Mouse (Mus musculus) small intestine, adult 2 months (tissue): ENCODE data around the gene Il4ra.

ENCODE experiments used
- CTCF ChIP-seq: fragments of 200-500 bp; IDR thresholded peaks from 2 replicates; pipeline ENCODE4 v1.5.1; 2012; ENCODE audit warnings: low read depth, mild to moderate bottlenecking, control low read depth, inconsistent platforms, low read length, moderate library complexity, mixed read lengths; ENCODE audit not compliant: insufficient replicate concordance, insufficient read length; ENCODE audit errors: extremely low read depth
- POLR2A ChIP-seq: fragments of 200-500 bp; IDR thresholded peaks from 2 replicates; pipeline ENCODE4 v1.6.1; 2012; ENCODE audit warnings: low read depth, mild to moderate bottlenecking, control low read depth, inconsistent platforms, low read length, moderate library complexity

DNA sequence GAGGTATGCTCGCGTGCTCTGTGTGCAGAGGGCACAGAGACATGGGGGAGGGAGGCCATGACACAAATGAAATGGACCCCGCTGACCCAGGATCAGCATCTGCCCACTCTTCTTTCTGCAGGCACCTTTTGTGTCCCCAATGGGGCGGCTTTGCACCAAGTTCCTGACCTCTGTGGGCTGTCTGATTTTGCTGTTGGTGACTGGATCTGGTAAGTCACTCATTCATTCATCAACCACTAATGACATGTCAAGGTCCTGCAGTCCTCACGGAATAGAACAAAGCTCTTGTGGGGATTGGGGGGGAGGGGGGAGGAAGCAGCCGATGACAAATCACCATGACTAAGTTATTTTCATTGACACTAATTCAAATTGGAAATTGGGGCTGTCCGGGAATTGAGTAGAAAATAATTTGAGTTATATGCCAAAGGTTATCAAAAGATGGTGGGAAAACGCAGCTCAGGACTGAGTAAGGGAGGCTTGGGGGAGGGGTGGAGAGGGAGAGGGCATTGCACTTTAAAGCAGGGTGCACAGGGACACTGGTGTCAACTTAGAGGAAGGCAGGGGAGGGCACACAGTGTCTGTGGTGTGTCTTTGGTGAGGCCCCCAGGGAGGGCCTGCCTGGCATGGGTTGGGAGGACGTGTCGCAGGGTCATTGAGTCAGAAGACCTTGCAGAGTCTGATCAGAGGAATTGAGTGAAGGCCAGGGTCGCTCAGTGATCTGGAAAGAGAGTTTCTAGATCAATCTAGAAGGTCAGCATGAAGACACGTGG lies 13.8 kb downstream of the Il4ra start:
- TF ChIP-seq POLR2A: no peak
- no peak for TF ChIP-seq CTCF
